In the genomic region with DNA sequence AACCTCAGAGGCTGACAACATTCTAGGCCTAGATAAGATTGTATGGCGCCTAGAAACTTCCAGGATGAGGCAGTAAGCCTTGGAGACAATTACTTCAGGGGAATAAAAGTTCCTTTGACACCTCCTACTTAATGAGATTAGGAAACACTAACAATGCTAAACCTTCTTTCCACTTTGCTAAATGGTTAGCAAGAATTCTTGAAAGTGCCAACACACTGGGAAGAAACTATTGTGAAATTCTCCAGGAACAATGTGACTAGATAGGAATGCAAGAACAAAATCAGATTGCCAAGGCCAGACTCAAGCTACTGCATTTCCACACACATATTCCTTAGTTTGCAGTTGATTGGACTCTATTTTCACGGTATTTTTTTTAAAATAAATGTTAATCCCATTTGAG, we compare ENCODE assay signal across 17 mouse cellular contexts.
"Had no signal": no experiment of that assay in that cellular context is flagged by ENCODE, and none has a peak within 500 bp of the region (broad histone marks: within the 10 kb centered on the region; RNA-seq: fewer than 3 reads in every experiment).

No protein-coding gene starts in this region.

- ATAC-seq: liver, postnatal 0 days; lung, postnatal 0 days; midbrain, embryonic 15.5 days had no signal

- H3K27ac ChIP-seq: lung, embryonic 15.5 days; macrophage; midbrain, embryonic 12.5 days; midbrain, embryonic 15.5 days; neural tube, embryonic 12.5 days; stomach, embryonic 15.5 days; stomach, postnatal 0 days had no signal

- H3K4me1 ChIP-seq: lung, embryonic 15.5 days; megakaryocyte, embryonic 14.5 days; midbrain, embryonic 12.5 days; neural tube, embryonic 12.5 days; stomach, embryonic 15.5 days had no signal

- H3K4me2 ChIP-seq: lung, embryonic 15.5 days; midbrain, embryonic 12.5 days; midbrain, embryonic 15.5 days; neural tube, embryonic 12.5 days; stomach, embryonic 15.5 days had no signal

- H3K36me3 ChIP-seq: lung, embryonic 15.5 days; midbrain, embryonic 12.5 days; midbrain, embryonic 15.5 days; neural tube, embryonic 12.5 days; stomach, embryonic 15.5 days had no signal

- H3K4me3 ChIP-seq: lung, embryonic 15.5 days; megakaryocyte, embryonic 14.5 days; midbrain, embryonic 12.5 days; midbrain, embryonic 15.5 days; neural tube, embryonic 12.5 days; stomach, embryonic 15.5 days had no signal

- DNase-seq: liver, postnatal 0 days; lung, adult 2 months; lung, postnatal 14 days; lung, postnatal 36 days; right cerebral cortex, postnatal 14 days; thymus, adult 2 months; thymus, postnatal 25 days; thymus, postnatal 4 days had no signal

- H3K9me3 ChIP-seq: lung, embryonic 15.5 days; midbrain, embryonic 12.5 days; midbrain, embryonic 15.5 days; neural tube, embryonic 12.5 days; stomach, embryonic 15.5 days had no signal

- H3K9ac ChIP-seq: liver, postnatal 0 days; lung, embryonic 15.5 days; midbrain, embryonic 12.5 days; midbrain, embryonic 15.5 days; neural tube, embryonic 12.5 days; stomach, embryonic 15.5 days had no signal

- H3K27me3 ChIP-seq: lung, embryonic 15.5 days; megakaryocyte, embryonic 14.5 days; midbrain, embryonic 12.5 days; midbrain, embryonic 15.5 days; neural tube, embryonic 12.5 days; stomach, embryonic 15.5 days had no signal
